Mouse (Mus musculus) CD8-positive naive resting alpha-beta T cell, adult 2 months (primary cell): ENCODE data around the gene Efhd2.

Experiments
- DNase-seq, 2 experiments: peaks; one replicate each; pipeline ENCODE4 v3.0.0; 2022; ENCODE audit warnings: low read depth in 2 of 2, low spot score in 2 of 2

Gene Efhd2

GRCm38 (mm10) chr4:141860246-141860841, 14.4 kb downstream of the Efhd2 start:
- DNase-seq, result no peak

- no peak for DNase-seq
Measured at GRCm38 (mm10) chr4:141859351-141859750, 15.4 kb downstream of the Efhd2 start.

- no peak for DNase-seq
Measured at GRCm38 (mm10) chr4:141858501-141858900, 16.2 kb downstream of the Efhd2 start.

- peak; percentile 64 to 70 for DNase-seq
Measured at GRCm38 (mm10) chr4:141857422-141857930, 17.2 kb downstream of the Efhd2 start.

GRCm38 (mm10) chr4:141853437-141853836, 21.3 kb downstream of the Efhd2 start:
- DNase-seq, result peak in 1 of 2 experiments; percentile 28

GRCm38 (mm10) chr4:141845999-141846398, 28.7 kb downstream of the Efhd2 start, which contains the start of gene Ctrc:
TSS of gene Ctrc (minus strand) at chr4:141846359.
- no peak for DNase-seq

GRCm38 (mm10) chr4:141834536-141835095, 40.1 kb downstream of the Efhd2 start:
- no peak for DNase-seq

- DNase-seq, result no peak
Measured at GRCm38 (mm10) chr4:141833911-141834310, 40.8 kb downstream of the Efhd2 start.

GRCm38 (mm10) chr4:141831361-141831760, 43.4 kb downstream of the Efhd2 start:
- DNase-seq, result no peak

GRCm38 (mm10) chr4:141830381-141830780, 44.3 kb downstream of the Efhd2 start:
- no peak for DNase-seq

- DNase-seq, result no peak
Measured at GRCm38 (mm10) chr4:141828177-141828576, 46.5 kb downstream of the Efhd2 start.

GRCm38 (mm10) chr4:141827401-141827800, 47.3 kb downstream of the Efhd2 start:
- DNase-seq, result no peak

GRCm38 (mm10) chr4:141826060-141826459, 48.7 kb downstream of the Efhd2 start, which contains the start of gene Cela2a:
TSS of gene Cela2a (minus strand) at chr4:141826160.
- DNase-seq, result no peak

- no peak for DNase-seq
Measured at GRCm38 (mm10) chr4:141822979-141823378, 51.7 kb downstream of the Efhd2 start.

GRCm38 (mm10) chr4:141822089-141822488, 52.6 kb downstream of the Efhd2 start:
- DNase-seq, result no peak

GRCm38 (mm10) chr4:141821178-141821577, 53.5 kb downstream of the Efhd2 start:
- DNase-seq, result no peak

GRCm38 (mm10) chr4:141819316-141819715, 55.4 kb downstream of the Efhd2 start:
- no peak for DNase-seq

GRCm38 (mm10) chr4:141818861-141819260, 55.9 kb downstream of the Efhd2 start:
- DNase-seq, result no peak

- no peak for DNase-seq
Measured at GRCm38 (mm10) chr4:141817706-141818105, 57.0 kb downstream of the Efhd2 start.

GRCm38 (mm10) chr4:141816776-141817655, 57.7 kb downstream of the Efhd2 start:
- DNase-seq, result no peak

GRCm38 (mm10) chr4:141816267-141816666, 58.5 kb downstream of the Efhd2 start:
- DNase-seq, result no peak

GRCm38 (mm10) chr4:141811375-141811774, 63.3 kb downstream of the Efhd2 start:
- no peak for DNase-seq
